Mouse (Mus musculus): ENCODE data around the gene Cmtm6.

- TF ChIP-seq CTCF (IDR thresholded peaks at IDR 0.05; ENCODE audit: low read depth) (no peak), EP300 (IDR thresholded peaks at IDR 0.05; ENCODE audit: low read depth) (no peak)
These were observed 56.2 kb downstream of the Cmtm6 start for GRCm38 (mm10) chr9:114787134-114787533.

Data from liver, embryonic 14.5 days (tissue).